Mouse (Mus musculus): ENCODE data around the gene Dzip1. TPM values are rescaled to one million over a fixed set of nuclear protein-coding genes. Genes with fewer than 3 reads are reported as not detected.

Dzip1 gene
- polyA plus RNA-seq, 1 experiment from 2014 or later, result 2.8 TPM

DNA sequence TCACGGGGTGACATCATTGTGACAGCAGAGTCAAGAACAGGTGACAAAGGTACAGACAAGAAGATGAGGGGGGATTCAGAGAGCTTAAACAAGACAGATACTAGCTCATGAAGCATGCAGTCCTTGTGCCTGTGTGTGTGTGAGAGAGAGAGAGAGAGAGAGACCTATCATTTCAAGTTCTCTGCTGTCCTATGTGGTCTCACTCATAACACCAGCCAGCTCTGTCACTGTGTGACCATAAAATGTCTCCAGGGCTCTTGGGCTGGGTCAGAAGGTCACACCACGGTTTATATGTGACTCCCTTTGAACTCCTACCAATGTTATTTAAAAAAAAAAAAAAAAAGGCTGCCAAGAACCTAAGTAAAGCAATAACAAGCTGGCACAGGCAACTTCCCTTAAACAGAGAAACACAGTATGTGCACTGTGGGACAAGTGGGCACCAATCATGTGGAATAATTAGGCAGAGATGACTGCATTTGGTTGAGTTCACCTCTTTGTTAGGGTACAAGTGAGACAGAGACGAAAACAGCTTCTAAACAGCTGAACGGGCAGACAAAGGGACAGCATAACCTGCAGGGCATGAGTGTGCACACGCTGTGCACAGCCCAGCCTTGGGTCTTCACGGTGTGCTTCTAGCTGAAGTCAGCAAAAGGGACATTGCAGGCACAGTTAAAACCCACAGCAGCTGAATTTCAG, 21.2 kb downstream of the Dzip1 start:
- Histone ChIP-seq H3K4me2 (replicated peaks; ENCODE audit: low read depth) (no peak overlapping the region), H3K9ac (ENCODE audit: low read length) (no peak overlapping the region), H3K4me1 (replicated peaks; ENCODE audit: control insufficient read depth, insufficient read depth) (no peaks in the 10 kb centered on the region), H3K27ac (replicated peaks) (no peak overlapping the region), H3K27me3 (ENCODE audit: control insufficient read depth, insufficient read depth, low read length) (no peaks in the 10 kb centered on the region), H3K36me3 (ENCODE audit: control insufficient read depth, insufficient read depth, low read length) (no peaks in the 10 kb centered on the region), H3K9me3 (ENCODE audit: control insufficient read depth, low read length) (no peaks in the 10 kb centered on the region), H3K4me3 (ENCODE audit: low read depth, low read length) (no peak overlapping the region)
- 63% methylated on average over 6 of the region's 6 CpGs for WGBS
- no peak for DNase-seq (ENCODE audit: low spot score)
- no peak for TF ChIP-seq EP300 (optimal IDR thresholded peaks at IDR 0.05)
- no peak for TF ChIP-seq CTCF (IDR thresholded peaks at IDR 0.05; ENCODE audit: low read depth)
- no peak for ATAC-seq (ENCODE audit: low FRiP score, low TSS enrichment)

DNA sequence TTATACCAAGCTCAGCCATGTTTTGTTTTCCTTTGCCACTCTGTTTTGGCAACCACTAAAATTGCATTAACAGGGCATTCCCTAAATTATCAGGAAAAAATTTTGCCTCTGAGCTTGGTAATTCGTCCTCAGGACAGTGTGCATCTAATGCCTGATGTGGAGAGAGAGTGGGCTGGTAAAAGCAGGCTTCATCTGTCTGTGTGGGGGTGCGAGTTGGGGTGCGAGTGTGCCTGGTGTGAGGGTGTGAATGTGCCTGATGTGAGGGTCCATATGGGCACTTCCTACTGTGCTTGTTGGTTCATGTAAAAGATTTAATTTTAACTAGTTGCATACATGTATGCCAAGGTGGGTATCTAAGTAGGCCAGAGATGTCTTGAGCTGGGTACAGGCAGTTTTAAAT, 21.9 kb downstream of the Dzip1 start:
- 83% methylated on average over 3 of the region's 3 CpGs for WGBS
- H3K27ac ChIP-seq (replicated peaks), result no peak overlapping the region
- no peaks in the 10 kb centered on the region for H3K36me3 ChIP-seq (ENCODE audit: control insufficient read depth, insufficient read depth, low read length)
- H3K4me2 ChIP-seq (replicated peaks; ENCODE audit: low read depth), result no peak overlapping the region
- DNase-seq (ENCODE audit: low spot score) (no peak), ATAC-seq (ENCODE audit: low FRiP score, low TSS enrichment) (no peak)
- no peaks in the 10 kb centered on the region for H3K9me3 ChIP-seq (ENCODE audit: control insufficient read depth, low read length)
- no peak overlapping the region for H3K4me3 ChIP-seq (ENCODE audit: low read depth, low read length)
- no peaks in the 10 kb centered on the region for H3K4me1 ChIP-seq (replicated peaks; ENCODE audit: control insufficient read depth, insufficient read depth)
- no peaks in the 10 kb centered on the region for H3K27me3 ChIP-seq (ENCODE audit: control insufficient read depth, insufficient read depth, low read length)
- TF ChIP-seq EP300 (optimal IDR thresholded peaks at IDR 0.05) (no peak), CTCF (IDR thresholded peaks at IDR 0.05; ENCODE audit: low read depth) (no peak)
- H3K9ac ChIP-seq (ENCODE audit: low read length), result no peak overlapping the region

DNA sequence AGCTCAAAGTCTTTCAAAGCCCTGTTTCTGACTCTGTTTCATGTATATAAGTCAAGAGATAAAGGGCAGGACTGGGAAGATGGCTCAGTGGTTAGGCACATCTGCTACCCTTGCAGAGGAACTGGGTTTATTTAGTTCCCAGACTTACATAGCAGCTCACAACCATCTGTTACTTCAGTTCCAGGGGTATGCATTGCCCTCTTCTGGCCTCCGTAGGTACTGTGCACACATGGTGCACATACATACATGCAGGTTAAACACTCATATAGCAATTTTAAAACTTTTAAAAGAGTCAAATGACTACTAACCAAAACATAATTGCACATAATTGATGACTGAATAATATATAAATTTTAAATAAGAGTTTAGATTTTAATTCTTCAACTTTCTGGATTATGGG, 24.3 kb downstream of the Dzip1 start:
- no peak overlapping the region for H3K9ac ChIP-seq (ENCODE audit: low read length)
- no peaks in the 10 kb centered on the region for H3K4me1 ChIP-seq (replicated peaks; ENCODE audit: control insufficient read depth, insufficient read depth)
- DNase-seq (ENCODE audit: low spot score) (no peak), ATAC-seq (ENCODE audit: low FRiP score, low TSS enrichment) (no peak)
- peak; percentile 33 for TF ChIP-seq CTCF (IDR thresholded peaks at IDR 0.05; ENCODE audit: low read depth)
- no peak for TF ChIP-seq EP300 (optimal IDR thresholded peaks at IDR 0.05)
- H3K4me2 ChIP-seq (replicated peaks; ENCODE audit: low read depth), result no peak overlapping the region
- WGBS, result 100% methylated on average over 1 of the region's 1 CpGs
- H3K4me3 ChIP-seq (ENCODE audit: low read depth, low read length), result no peak overlapping the region
- no peaks in the 10 kb centered on the region for H3K9me3 ChIP-seq (ENCODE audit: control insufficient read depth, low read length)
- H3K27me3 ChIP-seq (ENCODE audit: control insufficient read depth, insufficient read depth, low read length), result no peaks in the 10 kb centered on the region
- H3K36me3 ChIP-seq (ENCODE audit: control insufficient read depth, insufficient read depth, low read length), result no peaks in the 10 kb centered on the region
- no peak overlapping the region for H3K27ac ChIP-seq (replicated peaks)

DNA sequence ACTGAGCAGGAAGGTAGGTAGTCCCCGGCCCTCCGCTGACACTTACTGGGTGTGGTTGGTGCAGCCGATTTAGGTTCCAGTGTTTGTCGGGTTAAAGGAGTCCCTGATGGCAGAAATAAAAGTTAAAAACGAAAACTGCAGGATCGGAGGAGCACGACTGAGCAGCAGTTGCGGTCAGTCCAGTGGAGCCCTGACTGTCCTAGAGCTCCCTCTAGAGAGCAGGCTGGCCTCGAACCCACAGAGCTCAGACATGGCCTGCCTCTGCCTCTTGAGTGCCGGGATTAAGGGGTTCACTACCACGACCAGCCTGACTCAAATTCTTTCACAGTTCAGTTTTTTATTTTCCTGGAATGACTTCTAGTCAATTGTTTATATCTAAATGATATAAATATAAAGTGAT, 25.3 kb downstream of the Dzip1 start:
- Histone ChIP-seq H3K27me3 (ENCODE audit: control insufficient read depth, insufficient read depth, low read length) (no peaks in the 10 kb centered on the region), H3K27ac (replicated peaks) (no peak overlapping the region), H3K4me1 (replicated peaks; ENCODE audit: control insufficient read depth, insufficient read depth) (no peaks in the 10 kb centered on the region), H3K4me3 (ENCODE audit: low read depth, low read length) (no peak overlapping the region), H3K9ac (ENCODE audit: low read length) (no peak overlapping the region), H3K36me3 (ENCODE audit: control insufficient read depth, insufficient read depth, low read length) (no peaks in the 10 kb centered on the region), H3K4me2 (replicated peaks; ENCODE audit: low read depth) (no peak overlapping the region), H3K9me3 (ENCODE audit: control insufficient read depth, low read length) (no peaks in the 10 kb centered on the region)
- WGBS, result 76% methylated on average over 11 of the region's 11 CpGs
- ATAC-seq (ENCODE audit: low FRiP score, low TSS enrichment) (no peak), DNase-seq (ENCODE audit: low spot score) (no peak)
- TF ChIP-seq CTCF (IDR thresholded peaks at IDR 0.05; ENCODE audit: low read depth) (peak; percentile 15; the same call in 1 of the 2 replicates), EP300 (optimal IDR thresholded peaks at IDR 0.05) (no peak)

DNA sequence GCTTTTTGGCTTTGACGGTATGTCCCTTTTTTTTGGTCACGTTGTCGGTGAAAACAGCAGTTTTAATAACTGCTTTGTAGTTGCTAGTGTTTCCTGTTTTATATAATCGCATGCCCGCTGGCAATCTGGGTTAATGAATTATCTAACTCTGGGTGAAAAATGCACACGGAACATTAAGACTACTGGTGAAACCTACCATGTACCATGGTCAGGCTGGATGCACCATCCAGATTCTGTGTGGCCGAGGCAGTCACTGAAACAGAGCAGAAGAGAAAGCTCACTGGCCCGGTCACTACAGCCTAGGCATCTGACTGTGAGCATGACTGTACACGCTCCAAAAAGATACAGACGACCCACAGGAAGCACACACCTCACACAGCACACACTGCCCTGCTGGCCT, 29.6 kb downstream of the Dzip1 start:
- Histone ChIP-seq H3K4me1 (replicated peaks; ENCODE audit: control insufficient read depth, insufficient read depth) (no peaks in the 10 kb centered on the region), H3K27ac (replicated peaks) (no peak overlapping the region), H3K9me3 (ENCODE audit: control insufficient read depth, low read length) (no peaks in the 10 kb centered on the region), H3K4me2 (replicated peaks; ENCODE audit: low read depth) (no peak overlapping the region), H3K4me3 (ENCODE audit: low read depth, low read length) (no peak overlapping the region), H3K9ac (ENCODE audit: low read length) (no peak overlapping the region), H3K36me3 (ENCODE audit: control insufficient read depth, insufficient read depth, low read length) (no peaks in the 10 kb centered on the region), H3K27me3 (ENCODE audit: control insufficient read depth, insufficient read depth, low read length) (no peaks in the 10 kb centered on the region)
- no peak for TF ChIP-seq CTCF (IDR thresholded peaks at IDR 0.05; ENCODE audit: low read depth)
- TF ChIP-seq EP300 (optimal IDR thresholded peaks at IDR 0.05), result no peak
- WGBS, result 92% methylated on average over 10 of the region's 10 CpGs
- ATAC-seq (ENCODE audit: low FRiP score, low TSS enrichment) (no peak), DNase-seq (ENCODE audit: low spot score) (no peak)

DNA sequence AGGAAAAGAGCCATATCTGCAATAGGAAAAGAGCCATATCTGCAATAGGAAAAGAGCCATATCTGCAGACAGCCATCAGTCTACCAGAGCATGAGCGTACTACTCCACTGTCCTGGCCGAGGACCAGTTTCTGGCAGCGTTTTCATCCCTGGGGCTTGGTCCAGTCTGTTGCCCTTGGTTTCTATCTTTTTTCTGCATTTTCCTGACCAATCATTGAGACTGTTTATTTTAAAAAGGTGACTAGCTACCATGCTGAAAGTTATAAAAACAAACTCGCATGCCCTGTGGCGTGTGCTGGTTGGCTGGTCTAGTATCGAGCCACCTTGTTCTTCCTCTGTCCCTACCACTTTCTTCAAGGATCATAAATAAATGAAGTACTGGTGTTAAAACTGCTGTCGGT, 30.0 kb downstream of the Dzip1 start:
- Histone ChIP-seq H3K27ac (replicated peaks) (no peak overlapping the region), H3K36me3 (ENCODE audit: control insufficient read depth, insufficient read depth, low read length) (no peaks in the 10 kb centered on the region), H3K4me1 (replicated peaks; ENCODE audit: control insufficient read depth, insufficient read depth) (no peaks in the 10 kb centered on the region), H3K27me3 (ENCODE audit: control insufficient read depth, insufficient read depth, low read length) (no peaks in the 10 kb centered on the region), H3K9me3 (ENCODE audit: control insufficient read depth, low read length) (no peaks in the 10 kb centered on the region), H3K4me2 (replicated peaks; ENCODE audit: low read depth) (no peak overlapping the region), H3K4me3 (ENCODE audit: low read depth, low read length) (no peak overlapping the region), H3K9ac (ENCODE audit: low read length) (no peak overlapping the region)
- DNase-seq (ENCODE audit: low spot score) (no peak), ATAC-seq (ENCODE audit: low FRiP score, low TSS enrichment) (no peak)
- 88% methylated on average over 7 of the region's 7 CpGs for WGBS
- TF ChIP-seq EP300 (optimal IDR thresholded peaks at IDR 0.05) (no peak), CTCF (IDR thresholded peaks at IDR 0.05; ENCODE audit: low read depth) (no peak)

Data from stomach, postnatal 0 days (tissue).